Mouse (Mus musculus) bone marrow macrophage, adult 2 months (primary cell): ENCODE results near the gene Wdr45b.
"Not testable (repeated sequence)": the region's sequence is repeated elsewhere in the genome, so short reads cannot be mapped to it uniquely, and the experiment has no call there.

Experiments
- CTCF ChIP-seq: IDR thresholded peaks from 2 replicates; pipeline ENCODE4 v1.5.1; 2012; ENCODE audit warnings: low read depth, mild to moderate bottlenecking, low read length, moderate library complexity
- POLR2A ChIP-seq: IDR thresholded peaks from 2 replicates; pipeline ENCODE4 v1.6.1; 2012; ENCODE audit warnings: mild to moderate bottlenecking, low read depth, low read length, borderline replicate concordance

GRCm38 (mm10) chr11:121348727-121349126 lies 5.5 kb downstream of the Wdr45b start:
- TF ChIP-seq POLR2A = not testable (repeated sequence)
- TF ChIP-seq CTCF = 0 out of 2 replicates have a peak, but pooled peaks have one; percentile 14
